Mouse (Mus musculus): Measurements from ENCODE around the gene Nkain1. TPM values are rescaled to one million over a fixed set of nuclear protein-coding genes. Genes with fewer than 3 reads are reported as not detected.

Nkain1 gene
- polyA plus RNA-seq, 1 experiment, result 42.0 TPM

DNA sequence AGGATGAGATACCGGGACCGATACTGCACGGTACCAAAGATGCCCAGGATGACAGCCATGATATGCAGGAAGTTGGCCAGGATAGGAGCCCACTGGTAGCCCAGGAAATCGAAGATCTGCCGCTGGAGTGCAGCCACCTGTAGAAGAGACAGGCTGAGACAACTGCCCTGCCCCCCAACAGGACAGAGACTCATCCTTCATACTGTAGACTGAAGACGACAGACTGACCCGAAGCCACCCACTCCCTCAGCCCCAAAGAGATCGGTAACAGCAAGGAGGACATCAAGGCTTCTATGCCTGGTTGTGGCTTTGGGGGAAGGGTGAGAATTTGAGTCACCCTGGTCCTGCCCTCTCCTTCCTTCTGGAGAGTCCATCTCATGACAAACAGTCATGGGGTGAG is 34.9 kb downstream of the Nkain1 start:
- no peak overlapping the region for H3K4me3 ChIP-seq (ENCODE audit: insufficient read depth, low read length)
- H3K27ac ChIP-seq (ENCODE audit: insufficient read depth, low read length), result peak overlapping the region; percentile 52
- no peak for TF ChIP-seq CTCF (IDR thresholded peaks at IDR 0.05; ENCODE audit: extremely low read depth, insufficient read depth, low read length)
- no peak for TF ChIP-seq POLR2A (IDR thresholded peaks at IDR 0.05; ENCODE audit: extremely low read depth, insufficient read depth, low read length)
- no peaks in the 10 kb centered on the region for H3K4me1 ChIP-seq (ENCODE audit: control insufficient read depth, insufficient read depth, low read length)

DNA sequence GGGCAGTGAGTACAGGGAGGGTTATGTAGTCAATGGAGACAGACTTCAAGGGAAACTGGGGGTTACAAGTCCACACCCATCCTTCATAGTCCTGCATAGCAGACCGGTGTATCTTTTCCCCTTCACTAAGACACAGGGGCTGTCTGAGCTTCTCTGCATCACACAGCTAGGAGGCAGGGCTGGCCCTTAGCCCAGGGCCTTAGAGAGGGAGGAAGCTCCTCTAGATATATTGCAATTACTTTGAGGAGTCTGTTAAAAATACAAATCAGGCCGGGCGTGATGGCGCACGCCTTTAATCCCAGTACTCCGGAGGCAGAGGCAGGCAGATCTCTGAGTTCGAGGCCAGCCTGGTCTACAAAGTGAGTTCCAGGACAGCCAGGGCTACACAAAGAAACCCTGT is 36.6 kb downstream of the Nkain1 start:
- Histone ChIP-seq H3K27ac (ENCODE audit: insufficient read depth, low read length) (no peak overlapping the region), H3K4me3 (ENCODE audit: insufficient read depth, low read length) (no peak overlapping the region), H3K4me1 (ENCODE audit: control insufficient read depth, insufficient read depth, low read length) (no peaks in the 10 kb centered on the region)
- TF ChIP-seq POLR2A (IDR thresholded peaks at IDR 0.05; ENCODE audit: extremely low read depth, insufficient read depth, low read length), result no peak
- no peak for TF ChIP-seq CTCF (IDR thresholded peaks at IDR 0.05; ENCODE audit: extremely low read depth, insufficient read depth, low read length)

DNA sequence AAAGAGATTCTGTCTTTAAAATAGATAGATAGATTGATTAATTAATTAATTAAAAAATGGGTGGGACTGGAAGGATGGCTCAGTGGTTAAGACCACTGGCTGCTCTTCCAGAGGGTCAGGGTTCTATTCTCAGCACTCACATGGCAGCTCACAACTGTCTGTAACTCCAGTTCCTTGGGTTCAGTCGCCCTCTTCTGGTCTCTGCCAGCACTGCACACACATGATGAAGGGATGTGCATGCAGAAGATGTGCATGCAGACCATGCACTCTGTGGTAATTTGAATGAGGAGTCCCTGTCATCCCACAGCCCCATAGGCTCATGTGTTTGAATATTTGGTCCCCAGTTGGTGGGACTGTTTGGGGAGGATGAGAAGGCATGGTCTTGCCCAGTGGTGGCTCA is 38.2 kb downstream of the Nkain1 start:
- H3K4me3 ChIP-seq (ENCODE audit: insufficient read depth, low read length), result no peak overlapping the region
- TF ChIP-seq POLR2A (IDR thresholded peaks at IDR 0.05; ENCODE audit: extremely low read depth, insufficient read depth, low read length) (no peak), CTCF (IDR thresholded peaks at IDR 0.05; ENCODE audit: extremely low read depth, insufficient read depth, low read length) (no peak)
- no peak overlapping the region for H3K27ac ChIP-seq (ENCODE audit: insufficient read depth, low read length)
- H3K4me1 ChIP-seq (ENCODE audit: control insufficient read depth, insufficient read depth, low read length), result no peaks in the 10 kb centered on the region

DNA sequence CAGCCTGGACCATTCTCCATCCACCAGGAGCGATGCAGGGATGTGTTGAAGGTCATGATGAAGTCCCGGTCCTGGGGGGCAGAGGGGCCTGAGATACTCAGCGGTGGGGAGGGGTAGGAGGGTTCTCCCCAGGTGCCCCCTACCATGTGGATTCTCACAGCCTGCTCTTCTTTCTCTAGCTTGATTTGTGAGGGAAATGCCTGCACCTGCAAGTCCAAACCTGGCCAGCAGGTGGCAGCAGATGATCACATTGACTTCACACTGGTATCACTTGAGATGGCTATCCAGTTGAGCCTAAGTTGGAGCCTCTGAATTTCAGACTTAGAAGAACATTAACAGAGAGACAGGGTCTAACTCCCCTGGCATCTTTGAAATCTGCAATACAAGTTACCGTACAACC is 40.0 kb downstream of the Nkain1 start:
- H3K4me1 ChIP-seq (ENCODE audit: control insufficient read depth, insufficient read depth, low read length), result no peaks in the 10 kb centered on the region
- H3K27ac ChIP-seq (ENCODE audit: insufficient read depth, low read length), result no peak overlapping the region
- H3K4me3 ChIP-seq (ENCODE audit: insufficient read depth, low read length), result no peak overlapping the region
- TF ChIP-seq CTCF (IDR thresholded peaks at IDR 0.05; ENCODE audit: extremely low read depth, insufficient read depth, low read length), result peak; percentile 99
- TF ChIP-seq POLR2A (IDR thresholded peaks at IDR 0.05; ENCODE audit: extremely low read depth, insufficient read depth, low read length), result no peak

DNA sequence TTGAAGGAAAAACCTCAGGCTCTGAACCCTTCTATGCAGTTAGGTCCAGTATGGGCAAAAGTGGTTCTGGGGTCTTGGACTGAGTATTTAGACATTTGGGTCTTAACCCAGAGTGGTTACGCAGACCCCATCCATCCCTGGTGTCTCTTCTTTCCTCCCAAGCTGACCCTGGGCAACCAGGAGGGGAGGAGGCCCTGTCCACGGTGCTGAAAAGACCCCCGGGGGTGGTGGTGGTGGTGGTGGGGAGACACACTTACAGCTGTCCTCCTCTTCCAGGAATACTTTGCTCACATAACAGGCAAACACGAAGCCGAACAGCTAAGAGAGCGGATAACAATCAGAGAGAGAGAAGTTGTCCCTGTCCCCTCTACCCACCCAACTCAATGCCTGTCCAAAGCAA is 41.6 kb downstream of the Nkain1 start:
- Histone ChIP-seq H3K4me1 (ENCODE audit: control insufficient read depth, insufficient read depth, low read length) (no peaks in the 10 kb centered on the region), H3K27ac (ENCODE audit: insufficient read depth, low read length) (no peak overlapping the region), H3K4me3 (ENCODE audit: insufficient read depth, low read length) (no peak overlapping the region)
- no peak for TF ChIP-seq POLR2A (IDR thresholded peaks at IDR 0.05; ENCODE audit: extremely low read depth, insufficient read depth, low read length)
- no peak for TF ChIP-seq CTCF (IDR thresholded peaks at IDR 0.05; ENCODE audit: extremely low read depth, insufficient read depth, low read length)

DNA sequence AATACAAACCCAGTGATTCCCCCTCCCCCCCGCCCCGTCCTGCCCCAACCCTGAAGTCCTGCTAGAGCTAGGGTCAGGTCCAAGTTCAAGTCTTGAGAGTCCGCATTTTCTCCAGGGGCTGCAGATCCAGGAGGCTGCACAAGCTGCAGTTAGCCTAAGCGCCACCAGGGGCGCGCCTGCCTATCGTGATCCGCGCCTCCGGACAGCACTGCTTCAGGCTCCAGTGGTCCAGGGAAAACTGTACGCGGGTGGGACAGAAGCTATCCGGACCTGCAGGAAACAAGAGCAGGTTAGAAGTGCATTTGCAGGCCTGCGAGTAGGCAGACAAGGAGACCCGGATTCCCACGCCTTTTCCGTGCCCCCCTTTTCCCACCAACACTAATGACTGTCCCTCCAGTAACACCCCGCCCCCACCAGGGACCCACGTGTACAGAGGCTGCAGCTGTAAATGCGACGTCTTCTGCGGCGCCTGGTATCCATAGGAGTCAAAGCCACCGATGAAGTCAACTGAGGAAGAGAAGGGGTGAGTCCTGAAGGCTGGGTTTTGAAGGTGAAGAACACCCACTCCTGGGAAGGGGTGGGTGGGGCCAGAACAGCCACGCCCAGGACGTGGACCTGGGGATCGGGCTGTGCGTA is 42.2 kb downstream of the Nkain1 start:
- Histone ChIP-seq H3K27ac (ENCODE audit: insufficient read depth, low read length) (no peak overlapping the region), H3K4me1 (ENCODE audit: control insufficient read depth, insufficient read depth, low read length) (no peaks in the 10 kb centered on the region), H3K4me3 (ENCODE audit: insufficient read depth, low read length) (no peak overlapping the region)
- TF ChIP-seq POLR2A (IDR thresholded peaks at IDR 0.05; ENCODE audit: extremely low read depth, insufficient read depth, low read length) (no peak), CTCF (IDR thresholded peaks at IDR 0.05; ENCODE audit: extremely low read depth, insufficient read depth, low read length) (peak; percentile 71)

DNA sequence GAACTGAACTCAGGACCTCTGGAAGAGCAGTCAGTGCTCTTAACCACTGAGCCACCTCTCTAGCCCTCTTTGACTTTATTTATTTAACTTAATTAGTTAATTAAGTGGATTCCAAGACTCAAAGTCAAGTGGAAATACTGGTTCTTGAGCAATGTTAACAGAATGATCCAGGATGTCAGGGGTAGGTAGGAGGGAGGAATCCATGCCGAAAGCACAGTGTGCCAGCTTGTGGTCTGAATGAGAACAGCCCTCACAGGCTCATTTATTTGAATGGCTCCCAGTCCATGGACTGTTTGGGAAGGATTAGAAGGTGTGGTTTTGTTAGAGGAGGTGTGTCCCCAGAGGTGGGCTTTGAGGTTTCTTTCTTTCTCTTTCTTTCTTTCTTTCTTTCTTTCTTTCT is 46.2 kb downstream of the Nkain1 start:
- Histone ChIP-seq H3K4me3 (ENCODE audit: insufficient read depth, low read length) (no peak overlapping the region), H3K4me1 (ENCODE audit: control insufficient read depth, insufficient read depth, low read length) (no peaks in the 10 kb centered on the region), H3K27ac (ENCODE audit: insufficient read depth, low read length) (no peak overlapping the region)
- no peak for TF ChIP-seq CTCF (IDR thresholded peaks at IDR 0.05; ENCODE audit: extremely low read depth, insufficient read depth, low read length)
- no peak for TF ChIP-seq POLR2A (IDR thresholded peaks at IDR 0.05; ENCODE audit: extremely low read depth, insufficient read depth, low read length)

DNA sequence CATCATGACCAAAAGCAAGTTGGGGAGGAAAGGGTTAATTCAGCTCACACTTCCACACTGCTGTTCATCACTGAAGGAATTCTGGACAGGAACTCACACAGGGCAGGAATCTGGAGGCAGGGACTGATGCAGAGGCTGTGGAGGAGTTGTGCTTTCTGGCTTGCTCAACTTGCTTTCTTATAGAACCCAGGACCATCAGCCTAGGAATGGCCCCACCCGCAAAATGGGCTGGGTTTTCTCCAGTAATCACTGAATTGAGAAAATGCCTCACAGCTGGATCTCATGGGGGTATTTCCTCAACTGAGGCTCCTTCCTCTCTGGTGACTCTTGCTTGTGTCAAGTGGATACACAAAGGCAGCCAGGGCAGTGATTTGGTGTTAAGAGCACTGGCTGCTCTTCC is 48.9 kb downstream of the Nkain1 start:
- TF ChIP-seq POLR2A (IDR thresholded peaks at IDR 0.05; ENCODE audit: extremely low read depth, insufficient read depth, low read length) (no peak), CTCF (IDR thresholded peaks at IDR 0.05; ENCODE audit: extremely low read depth, insufficient read depth, low read length) (no peak)
- no peak overlapping the region for H3K4me3 ChIP-seq (ENCODE audit: insufficient read depth, low read length)
- no peaks in the 10 kb centered on the region for H3K4me1 ChIP-seq (ENCODE audit: control insufficient read depth, insufficient read depth, low read length)
- no peak overlapping the region for H3K27ac ChIP-seq (ENCODE audit: insufficient read depth, low read length)

DNA sequence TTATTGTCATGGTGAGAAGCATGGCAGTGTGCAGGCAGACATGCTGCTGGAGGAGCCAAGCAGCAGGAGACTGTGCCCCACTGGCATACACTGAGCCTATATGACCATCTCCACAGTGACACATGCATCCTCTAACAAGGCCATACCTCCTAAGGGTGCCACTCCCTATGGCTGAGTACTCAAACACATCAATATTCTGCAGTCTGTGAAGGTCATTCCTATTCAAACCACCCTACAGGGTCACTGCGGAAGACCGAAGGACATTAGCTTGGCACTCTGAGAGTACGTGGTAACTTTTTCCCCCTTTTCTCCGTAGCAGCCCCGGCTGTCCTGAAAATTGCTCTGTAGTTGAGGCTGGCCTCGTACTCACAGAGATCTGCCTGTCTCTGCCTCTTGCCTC is 52.5 kb downstream of the Nkain1 start:
- no peak overlapping the region for H3K4me3 ChIP-seq (ENCODE audit: insufficient read depth, low read length)
- no peak for TF ChIP-seq POLR2A (IDR thresholded peaks at IDR 0.05; ENCODE audit: extremely low read depth, insufficient read depth, low read length)
- no peak for TF ChIP-seq CTCF (IDR thresholded peaks at IDR 0.05; ENCODE audit: extremely low read depth, insufficient read depth, low read length)
- no peak overlapping the region for H3K27ac ChIP-seq (ENCODE audit: insufficient read depth, low read length)
- no peaks in the 10 kb centered on the region for H3K4me1 ChIP-seq (ENCODE audit: control insufficient read depth, insufficient read depth, low read length)

DNA sequence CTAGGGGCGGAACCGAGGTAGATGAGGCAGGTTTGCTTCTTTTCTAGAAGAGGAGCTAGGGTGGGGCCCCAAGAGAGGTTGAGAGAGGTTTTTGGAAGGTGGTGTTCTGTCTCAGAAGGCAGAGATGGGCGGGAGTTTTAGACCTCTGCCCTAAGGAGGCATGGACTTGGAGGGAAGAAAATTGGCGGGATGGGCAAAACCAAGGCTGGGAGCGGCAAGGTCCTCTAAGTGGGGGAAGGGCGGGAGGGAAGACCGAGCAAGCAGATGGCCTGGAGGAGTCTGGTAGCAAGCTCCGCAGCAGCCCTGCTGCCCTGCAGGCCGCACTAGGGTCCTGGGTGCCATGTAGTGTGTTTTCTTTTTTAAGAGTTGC is 53.5 kb downstream of the Nkain1 start:
- peak overlapping the region; percentile 43 for H3K4me3 ChIP-seq (ENCODE audit: insufficient read depth, low read length)
- H3K4me1 ChIP-seq (ENCODE audit: control insufficient read depth, insufficient read depth, low read length), result no peaks in the 10 kb centered on the region
- no peak for TF ChIP-seq POLR2A (IDR thresholded peaks at IDR 0.05; ENCODE audit: extremely low read depth, insufficient read depth, low read length)
- no peak for TF ChIP-seq CTCF (IDR thresholded peaks at IDR 0.05; ENCODE audit: extremely low read depth, insufficient read depth, low read length)
- H3K27ac ChIP-seq (ENCODE audit: insufficient read depth, low read length), result no peak overlapping the region
